Mouse (Mus musculus): ENCODE results near the gene Hoxb5. TPM values are rescaled to one million over a fixed set of nuclear protein-coding genes. Genes with fewer than 3 reads are reported as not detected.

The Hoxb5 gene
- polyA plus RNA-seq, 1 experiment: not detected

GRCm38 (mm10) chr11:96327750-96328149 lies 24.6 kb downstream of the Hoxb5 start:
- Histone ChIP-seq H3K27me3 (ENCODE audit: control insufficient read depth, insufficient read depth, insufficient read length) (peaks cover 91% of the 10 kb centered on the region), H3K4me3 (no peak overlapping the region), H3ac (ENCODE audit: control insufficient read depth, insufficient read length) (no peak overlapping the region), H3K36me3 (ENCODE audit: control insufficient read depth, insufficient read depth) (no peaks in the 10 kb centered on the region), H3K79me2 (ENCODE audit: control insufficient read depth, insufficient read depth) (no peaks in the 10 kb centered on the region), H3K4me2 (ENCODE audit: low read depth) (no peak overlapping the region)
- TF ChIP-seq E2F4 (IDR thresholded peaks at IDR 0.05; ENCODE audit: insufficient read depth): no peak
- no peak for TF ChIP-seq MAX (IDR thresholded peaks at IDR 0.05; ENCODE audit: low read depth)
- no peak for TF ChIP-seq CEBPB (IDR thresholded peaks at IDR 0.05; ENCODE audit: insufficient read depth, poor library complexity, severe bottlenecking)
- no peak for TF ChIP-seq POLR2AphosphoS2 (IDR thresholded peaks at IDR 0.05; ENCODE audit: insufficient read length, low read depth)
- no peak for TF ChIP-seq TCF3 (IDR thresholded peaks at IDR 0.05; ENCODE audit: insufficient read length, low read depth)
- no peak for TF ChIP-seq USF1 (IDR thresholded peaks at IDR 0.05; ENCODE audit: low read depth)
- no peak for TF ChIP-seq POLR2A (IDR thresholded peaks at IDR 0.05; ENCODE audit: insufficient read length, low read depth)
- TF ChIP-seq REST (IDR thresholded peaks at IDR 0.05; ENCODE audit: insufficient read depth, insufficient read length): no peak
- no peak for TF ChIP-seq MYOD1 (IDR thresholded peaks at IDR 0.05; ENCODE audit: control insufficient read depth in 1 of 3, insufficient read length in 2 of 3, low read depth in 2 of 3)
- no peak for TF ChIP-seq MYOG (IDR thresholded peaks at IDR 0.05; ENCODE audit: control insufficient read depth in 1 of 3, insufficient read depth in 1 of 3, insufficient read length in 2 of 3, low read depth in 2 of 3)
- TF ChIP-seq TCF12 (IDR thresholded peaks at IDR 0.05; ENCODE audit: insufficient read depth, poor library complexity, severe bottlenecking): no peak
- no peak for TF ChIP-seq SRF (IDR thresholded peaks at IDR 0.05; ENCODE audit: control insufficient read depth, insufficient read length, low read depth)

- TF ChIP-seq MYOD1 (IDR thresholded peaks at IDR 0.05; ENCODE audit: control insufficient read depth in 1 of 3, insufficient read length in 2 of 3, low read depth in 2 of 3): no peak
- TF ChIP-seq TCF12 (IDR thresholded peaks at IDR 0.05; ENCODE audit: insufficient read depth, poor library complexity, severe bottlenecking): no peak
- TF ChIP-seq POLR2AphosphoS2 (IDR thresholded peaks at IDR 0.05; ENCODE audit: insufficient read length, low read depth): no peak
- TF ChIP-seq TCF3 (IDR thresholded peaks at IDR 0.05; ENCODE audit: insufficient read length, low read depth): no peak
- TF ChIP-seq MYOG (IDR thresholded peaks at IDR 0.05; ENCODE audit: control insufficient read depth in 1 of 3, insufficient read depth in 1 of 3, insufficient read length in 2 of 3, low read depth in 2 of 3): no peak
- H3K36me3 ChIP-seq (ENCODE audit: control insufficient read depth, insufficient read depth): no peaks in the 10 kb centered on the region
- H3K79me2 ChIP-seq (ENCODE audit: control insufficient read depth, insufficient read depth): no peaks in the 10 kb centered on the region
- H3K4me3 ChIP-seq: no peak overlapping the region
- peaks cover 93% of the 10 kb centered on the region for H3K27me3 ChIP-seq (ENCODE audit: control insufficient read depth, insufficient read depth, insufficient read length)
- no peak overlapping the region for H3ac ChIP-seq (ENCODE audit: control insufficient read depth, insufficient read length)
- H3K4me2 ChIP-seq (ENCODE audit: low read depth): no peak overlapping the region
Measured at GRCm38 (mm10) chr11:96328605-96329004, 25.5 kb downstream of the Hoxb5 start.

- Histone ChIP-seq H3K36me3 (ENCODE audit: control insufficient read depth, insufficient read depth) (no peaks in the 10 kb centered on the region), H3K4me3 (no peak overlapping the region), H3K79me2 (ENCODE audit: control insufficient read depth, insufficient read depth) (no peaks in the 10 kb centered on the region), H3ac (ENCODE audit: control insufficient read depth, insufficient read length) (no peak overlapping the region), H3K4me2 (ENCODE audit: low read depth) (no peak overlapping the region), H3K27me3 (ENCODE audit: control insufficient read depth, insufficient read depth, insufficient read length) (peaks cover 89% of the 10 kb centered on the region)
- TF ChIP-seq MAX (IDR thresholded peaks at IDR 0.05; ENCODE audit: low read depth) (no peak), MYOD1 (IDR thresholded peaks at IDR 0.05; ENCODE audit: control insufficient read depth in 1 of 3, insufficient read length in 2 of 3, low read depth in 2 of 3) (no peak), SRF (IDR thresholded peaks at IDR 0.05; ENCODE audit: control insufficient read depth, insufficient read length, low read depth) (no peak), REST (IDR thresholded peaks at IDR 0.05; ENCODE audit: insufficient read depth, insufficient read length) (no peak), POLR2AphosphoS2 (IDR thresholded peaks at IDR 0.05; ENCODE audit: insufficient read length, low read depth) (no peak)
Measured at GRCm38 (mm10) chr11:96332105-96332504, 29.0 kb downstream of the Hoxb5 start.

GRCm38 (mm10) chr11:96332618-96333032 lies 29.5 kb downstream of the Hoxb5 start:
- Histone ChIP-seq H3K4me3 (no peak overlapping the region), H3K27me3 (ENCODE audit: control insufficient read depth, insufficient read depth, insufficient read length) (peaks cover 87% of the 10 kb centered on the region), H3K4me2 (ENCODE audit: low read depth) (no peak overlapping the region), H3K36me3 (ENCODE audit: control insufficient read depth, insufficient read depth) (no peaks in the 10 kb centered on the region), H3ac (ENCODE audit: control insufficient read depth, insufficient read length) (no peak overlapping the region), H3K79me2 (ENCODE audit: control insufficient read depth, insufficient read depth) (no peaks in the 10 kb centered on the region)
- no peak for TF ChIP-seq USF1 (IDR thresholded peaks at IDR 0.05; ENCODE audit: low read depth)
- no peak for TF ChIP-seq POLR2AphosphoS2 (IDR thresholded peaks at IDR 0.05; ENCODE audit: insufficient read length, low read depth)
- no peak for TF ChIP-seq POLR2A (IDR thresholded peaks at IDR 0.05; ENCODE audit: insufficient read length, low read depth)
- TF ChIP-seq TCF3 (IDR thresholded peaks at IDR 0.05; ENCODE audit: insufficient read length, low read depth): no peak

DNA sequence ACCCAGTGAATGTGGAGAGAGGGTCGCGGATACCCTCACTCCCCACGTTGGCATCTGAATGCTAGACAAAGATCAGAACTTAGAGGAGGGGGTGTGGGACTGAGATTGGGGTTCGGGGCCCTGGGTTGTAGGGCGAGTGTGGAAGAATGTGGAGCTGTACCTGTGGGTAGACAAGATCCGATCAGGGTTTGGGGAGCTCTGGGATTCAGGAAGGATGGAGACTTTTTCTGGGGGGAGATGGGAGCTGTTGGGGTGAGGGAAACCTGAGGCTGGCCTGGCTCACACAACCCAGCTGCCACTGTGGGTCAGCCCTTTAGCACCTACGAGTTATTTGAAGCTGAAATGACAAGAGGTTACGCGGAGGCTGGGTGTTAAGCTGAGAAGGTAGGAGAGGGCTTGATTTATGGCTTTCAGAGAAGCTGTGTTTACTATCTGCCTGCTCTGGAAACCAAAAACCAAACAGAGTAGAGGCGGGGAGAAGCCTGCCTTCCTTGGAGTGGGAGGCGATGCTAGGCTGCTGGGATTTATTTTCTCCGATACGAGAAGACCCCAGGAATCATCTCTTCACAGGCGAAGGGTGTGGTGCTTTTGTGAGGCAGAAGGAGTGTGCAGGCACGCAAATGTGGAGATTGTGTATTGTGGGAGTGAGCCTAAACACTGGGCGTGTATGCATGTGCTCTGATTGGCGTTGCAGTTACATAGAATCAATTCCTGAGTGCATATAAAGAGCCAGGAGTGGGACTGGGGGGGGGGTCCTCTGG lies 30.3 kb downstream of the Hoxb5 start:
- no peaks in the 10 kb centered on the region for H3K36me3 ChIP-seq (ENCODE audit: control insufficient read depth, insufficient read depth)
- no peak overlapping the region for H3K4me3 ChIP-seq
- TF ChIP-seq MYOD1 (IDR thresholded peaks at IDR 0.05; ENCODE audit: control insufficient read depth in 1 of 3, insufficient read length in 2 of 3, low read depth in 2 of 3) (peak in 1 of 3 experiments; percentile 35), SRF (IDR thresholded peaks at IDR 0.05; ENCODE audit: control insufficient read depth, insufficient read length, low read depth) (no peak), REST (IDR thresholded peaks at IDR 0.05; ENCODE audit: insufficient read depth, insufficient read length) (no peak)
- no peak overlapping the region for H3ac ChIP-seq (ENCODE audit: control insufficient read depth, insufficient read length)
- no peak overlapping the region for H3K4me2 ChIP-seq (ENCODE audit: low read depth)
- H3K79me2 ChIP-seq (ENCODE audit: control insufficient read depth, insufficient read depth): no peaks in the 10 kb centered on the region
- H3K27me3 ChIP-seq (ENCODE audit: control insufficient read depth, insufficient read depth, insufficient read length): peaks cover 87% of the 10 kb centered on the region

Measured in myocyte (in vitro differentiated cells).